Mouse (Mus musculus): ENCODE measurements at regions not wholly inside any gene's neighbourhood (a gene's known extent, or its start where the extent isn't known, plus 50 kb on each side); places are given as distances from the start of the nearest gene placed in this dataset.

- ATAC-seq (replicated peaks; ENCODE audit: poor library complexity, severe bottlenecking) = no peak
Observed at GRCm38 (mm10) chr3:49382290-49382689, 374.8 kb downstream of the Pcdh18 start.

- ATAC-seq (replicated peaks; ENCODE audit: poor library complexity, severe bottlenecking) = 0 out of 2 replicates have a peak, but pooled peaks have one; percentile 17
Observed at GRCm38 (mm10) chr3:49377571-49377970, 379.6 kb downstream of the Pcdh18 start.

Data from granulocyte monocyte progenitor cell, adult 5-6 weeks (primary cell).